Mouse (Mus musculus) activated CD4-positive, CD25-positive, alpha-beta regulatory T cell, adult 9 weeks (primary cell): ENCODE data around the gene Ubiad1. TPM values are rescaled to one million over a fixed set of nuclear protein-coding genes. Genes with fewer than 3 reads are reported as not detected.

Source experiments
- polyA plus RNA-seq: library from polyadenylated mRNA; unstranded; fragments of 100-300 nt; shearing (Covaris generic); gene quantifications from one replicate; pipeline ENCODE4 v1.2.1, GENCODE M21; 2017

Gene Ubiad1
- 21.7 TPM for polyA plus RNA-seq

GRCm38 (mm10) chr4:148444250-148444967 lies at the start of gene Ubiad1:
TSS of gene Ubiad1 (minus strand) at chr4:148444771.

GRCm38 (mm10) chr4:148448179-148448852 lies 3.7 kb upstream of the Ubiad1 start, which contains the start of gene Mtor:
TSS of gene Mtor (plus strand) at chr4:148448611.

Other genes with a start within 250 kb of the Ubiad1 start
- gene Disp3, start 156.8 kb downstream of the Ubiad1 start, polyA plus RNA-seq = not detected
- gene Mtor, start 3.8 kb upstream of the Ubiad1 start, polyA plus RNA-seq = 29.3 TPM
- 0.21 TPM for gene Angptl7, start 55.7 kb upstream of the Ubiad1 start, polyA plus RNA-seq
- gene Exosc10, start 113.7 kb upstream of the Ubiad1 start, polyA plus RNA-seq = 120 TPM
- 13.7 TPM for gene Srm, start 146.7 kb upstream of the Ubiad1 start, polyA plus RNA-seq
- gene Masp2, start 157.8 kb upstream of the Ubiad1 start, polyA plus RNA-seq = 0.20 TPM
- 287 TPM for gene Tardbp, start 182.2 kb upstream of the Ubiad1 start, polyA plus RNA-seq
- not detected for gene Gm572, start 198.5 kb upstream of the Ubiad1 start, polyA plus RNA-seq